Mouse (Mus musculus): Measurements from ENCODE around the gene Fam184a.

The Fam184a gene

DNA sequence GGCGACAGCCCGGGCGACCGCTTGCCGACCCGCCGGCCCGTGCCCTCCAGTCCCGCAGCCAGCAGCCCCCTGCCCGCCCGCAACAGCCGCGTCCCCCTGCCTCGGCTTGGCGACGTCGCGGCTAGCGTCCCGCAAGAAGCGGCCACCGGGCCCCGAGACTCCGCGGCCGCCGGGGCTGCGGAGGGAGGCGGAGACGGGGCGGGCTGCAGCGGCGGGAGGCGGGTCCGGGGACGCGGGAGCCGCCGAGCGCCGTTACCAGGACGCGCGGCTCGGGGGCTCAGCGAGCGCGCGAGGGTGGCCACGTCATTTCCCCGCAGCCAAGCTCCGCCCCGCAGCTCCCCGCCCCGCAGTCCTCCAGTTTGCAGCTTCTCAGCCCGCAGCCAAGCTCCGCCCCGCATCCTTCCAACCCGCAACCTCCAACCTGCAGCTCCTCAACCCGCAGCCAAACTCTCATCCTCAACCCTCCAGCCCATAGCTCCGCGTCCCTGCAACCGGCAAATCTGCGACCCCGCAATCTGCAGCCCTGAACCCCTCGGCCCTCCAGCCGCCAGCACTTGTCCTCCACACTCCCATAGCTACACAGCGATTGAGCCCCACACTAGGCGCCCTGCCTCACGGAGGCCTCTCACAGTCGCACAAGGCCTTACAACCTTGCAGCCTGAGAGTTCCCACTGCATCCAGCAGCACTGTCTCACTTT is at the start of gene Fam184a:
Gene Fam184a (minus strand): TSS at position 169 of the 698 bp plus-strand sequence.
- in situ Hi-C loops (cut with MboI, MseI): no loop called here

DNA sequence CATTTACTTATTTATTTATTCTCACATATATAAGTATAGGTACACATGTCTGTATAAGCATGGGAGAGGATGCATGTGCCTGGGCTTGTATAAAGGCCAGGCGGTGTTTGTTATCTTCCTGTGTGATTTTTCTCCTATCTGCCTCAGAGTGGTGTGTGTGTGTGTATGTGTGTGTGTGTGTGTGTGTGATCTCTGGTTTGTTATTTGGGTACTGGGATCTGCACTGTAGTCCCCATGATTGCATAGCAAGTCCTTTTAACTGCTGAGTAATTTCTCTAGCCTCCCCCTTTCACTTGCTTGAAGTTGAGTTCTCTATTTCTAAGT is 45.3 kb upstream of the Fam184a start:
- in situ Hi-C loops (cut with MboI, MseI): loop anchor here (10.0 kb wide), 1 partner anchor 161 kb away; the partner anchor contains the start of gene Mcm9

DNA sequence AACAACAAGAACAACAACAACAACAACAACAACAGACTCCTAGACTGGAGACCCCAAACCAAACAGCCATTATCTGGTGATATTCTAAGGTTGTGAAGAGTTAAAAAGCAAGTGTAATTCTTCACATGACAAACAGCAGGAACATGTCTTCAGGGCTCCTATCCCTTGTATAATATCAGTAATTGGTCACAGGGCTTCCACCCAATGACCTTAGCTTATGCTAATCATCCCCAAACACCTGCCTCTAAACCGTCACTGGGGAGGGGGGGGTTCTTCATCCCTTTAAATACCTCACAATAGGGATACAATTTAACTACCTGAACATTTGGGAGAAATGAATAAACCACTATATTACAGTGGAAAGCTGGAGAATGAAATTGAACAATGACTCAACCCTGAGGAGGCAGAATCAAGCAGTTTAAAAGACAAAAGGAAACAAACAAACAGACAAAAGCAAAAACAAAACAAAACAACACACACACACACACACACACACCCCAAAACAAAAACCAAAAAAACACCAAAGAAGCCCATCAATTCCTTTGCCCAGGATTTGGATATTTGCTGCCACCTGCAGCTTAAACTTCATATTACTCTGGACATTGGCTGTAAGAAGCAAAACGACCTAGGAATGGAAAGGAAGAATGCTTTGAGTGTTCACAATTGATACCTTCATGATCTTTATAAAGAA is 44.8 kb upstream of the Fam184a start:
- in situ Hi-C loops (cut with MboI, MseI): loop anchor here (10.0 kb wide), 1 partner anchor 161 kb away; the partner anchor contains the start of gene Mcm9

DNA sequence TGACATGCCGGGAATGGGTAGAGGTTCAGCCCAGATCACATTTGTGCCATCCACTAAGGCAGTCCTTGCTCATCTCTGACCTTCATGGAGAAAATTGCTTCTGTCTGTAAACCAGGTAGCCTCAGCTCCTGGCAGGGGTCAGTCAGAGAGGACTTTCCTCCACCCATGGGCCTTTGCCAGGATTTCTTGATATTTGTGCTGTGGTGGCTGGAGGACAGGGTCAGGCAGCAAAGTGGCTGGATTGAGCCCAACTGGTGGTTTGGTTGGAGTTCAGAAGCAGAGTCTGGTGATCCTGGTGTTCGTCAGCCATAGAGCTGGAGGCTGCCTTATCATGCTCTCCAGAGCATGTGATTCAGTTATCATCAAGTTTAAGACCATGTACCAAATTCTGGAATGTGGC is 40.4 kb upstream of the Fam184a start:
- in situ Hi-C loops (cut with MboI, MseI): loop anchor here (10.0 kb wide), 1 partner anchor 156 kb away; the partner anchor contains the start of gene Mcm9

DNA sequence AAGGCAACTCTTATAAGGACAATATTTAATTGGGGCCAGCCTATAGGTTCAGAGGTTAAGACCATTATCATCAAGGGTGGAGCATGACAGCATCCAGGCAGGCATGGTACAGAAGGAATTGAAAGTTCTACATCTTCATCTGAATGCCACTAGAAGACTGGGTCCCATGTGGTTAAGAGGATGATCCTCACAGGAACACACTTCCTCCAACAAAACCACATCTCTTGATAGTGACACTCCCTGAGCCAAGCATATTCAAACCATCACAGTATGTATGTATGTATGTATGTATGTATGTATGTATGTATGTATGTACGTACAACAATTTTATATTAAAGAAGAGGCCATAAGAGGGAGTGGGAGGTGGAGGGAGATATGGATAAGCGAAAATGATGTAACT is 25.7 kb upstream of the Fam184a start:
- in situ Hi-C loops (cut with MboI, MseI): no loop called here

DNA sequence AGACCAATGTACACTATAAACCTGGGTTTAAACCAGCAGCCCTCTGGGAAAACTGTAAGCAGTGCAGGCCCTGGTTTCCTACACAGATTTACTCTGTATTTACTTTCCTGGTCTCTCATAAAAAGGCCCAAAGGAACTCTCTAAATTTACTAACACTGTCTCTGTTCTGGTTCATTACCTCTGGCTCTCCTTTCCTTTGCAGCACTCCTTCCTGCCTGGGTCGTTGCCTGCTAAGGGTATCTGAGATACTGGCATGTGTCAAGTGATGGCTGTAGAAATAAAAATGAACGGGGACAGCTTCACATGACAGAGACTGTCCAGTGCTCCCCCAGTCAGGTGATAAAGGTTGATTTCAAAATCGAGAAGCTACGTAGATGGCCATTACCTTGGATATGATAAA is 21.8 kb upstream of the Fam184a start:
- in situ Hi-C loops (cut with MboI, MseI): no loop called here

DNA sequence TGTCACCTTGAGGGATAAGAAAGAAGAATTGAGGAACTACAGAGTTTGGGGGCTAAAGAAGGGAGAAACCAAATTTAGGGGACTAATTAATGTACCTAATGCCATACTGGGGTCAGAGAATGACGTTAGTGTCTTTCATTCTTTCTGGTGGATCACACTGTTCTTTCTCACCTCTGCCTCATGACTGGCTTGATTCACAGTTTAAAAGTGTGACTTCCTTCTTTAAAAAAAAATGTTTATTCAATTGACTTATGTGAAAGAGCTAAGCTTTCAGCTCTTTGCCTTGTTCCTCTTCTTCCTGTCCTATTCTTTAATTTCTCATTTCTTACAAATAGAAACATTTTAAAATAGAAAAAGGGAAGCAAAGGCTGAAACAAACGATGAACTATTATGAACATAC is 20.6 kb upstream of the Fam184a start:
- in situ Hi-C loops (cut with MboI, MseI): no loop called here

DNA sequence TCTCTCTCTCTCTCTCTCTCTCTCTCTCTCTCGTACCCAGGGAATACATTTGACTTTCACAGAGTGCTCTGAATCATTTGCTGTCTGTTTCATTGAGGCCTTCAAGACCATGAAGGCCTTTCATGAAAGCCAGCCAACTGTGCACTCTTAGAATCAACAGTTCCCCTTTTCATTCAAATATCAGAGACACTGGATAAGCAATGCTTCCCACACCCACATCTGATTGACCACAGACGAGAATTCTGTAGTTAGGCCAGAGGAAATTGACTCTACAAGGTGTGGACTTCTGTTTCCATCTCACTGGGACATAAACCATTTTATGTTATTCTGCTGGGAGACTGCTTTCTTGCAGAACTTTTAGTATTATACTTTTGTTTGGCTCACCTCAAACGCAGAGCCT is 17.8 kb upstream of the Fam184a start:
- in situ Hi-C loops (cut with MboI, MseI): no loop called here

DNA sequence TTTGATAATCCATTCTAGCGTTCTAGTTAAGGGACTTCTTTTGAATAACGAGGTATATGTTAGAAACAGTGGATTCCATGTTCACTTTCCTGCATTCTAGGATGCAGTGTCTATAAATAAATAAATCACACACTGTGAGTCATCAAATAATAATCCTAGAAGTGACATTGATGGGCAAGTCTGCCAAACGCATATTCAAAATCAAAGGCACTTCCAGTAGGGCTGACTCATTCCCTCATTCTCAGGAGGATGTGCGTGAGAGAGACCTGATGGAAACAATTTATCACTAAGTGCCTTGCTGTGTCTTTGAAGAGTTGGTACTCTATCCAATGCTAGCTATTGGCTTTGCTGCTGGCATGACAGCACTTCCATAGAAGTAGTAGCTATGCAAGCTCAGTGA is 14.5 kb upstream of the Fam184a start:
- in situ Hi-C loops (cut with MboI, MseI): no loop called here

DNA sequence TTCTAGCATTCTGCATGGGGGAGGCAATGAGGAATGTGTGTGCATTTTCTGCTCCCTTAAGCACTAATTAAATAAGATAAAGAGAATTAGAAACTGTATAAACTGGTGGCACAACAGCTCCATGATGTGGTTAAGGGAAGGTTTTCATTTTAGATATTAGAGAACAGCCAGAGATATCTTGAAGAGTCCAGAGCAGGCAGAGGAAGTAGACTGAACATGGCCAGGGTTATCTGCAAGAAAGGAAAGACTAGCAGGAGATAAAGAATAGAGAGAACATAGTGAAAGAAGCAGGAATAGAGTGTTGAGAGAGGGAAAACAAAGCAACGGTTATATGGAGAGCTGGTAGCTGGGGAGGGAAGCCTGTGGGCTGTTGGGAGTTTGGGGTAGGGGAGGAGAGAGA is 1.8 kb upstream of the Fam184a start:
- in situ Hi-C loops (cut with MboI, MseI): no loop called here

DNA sequence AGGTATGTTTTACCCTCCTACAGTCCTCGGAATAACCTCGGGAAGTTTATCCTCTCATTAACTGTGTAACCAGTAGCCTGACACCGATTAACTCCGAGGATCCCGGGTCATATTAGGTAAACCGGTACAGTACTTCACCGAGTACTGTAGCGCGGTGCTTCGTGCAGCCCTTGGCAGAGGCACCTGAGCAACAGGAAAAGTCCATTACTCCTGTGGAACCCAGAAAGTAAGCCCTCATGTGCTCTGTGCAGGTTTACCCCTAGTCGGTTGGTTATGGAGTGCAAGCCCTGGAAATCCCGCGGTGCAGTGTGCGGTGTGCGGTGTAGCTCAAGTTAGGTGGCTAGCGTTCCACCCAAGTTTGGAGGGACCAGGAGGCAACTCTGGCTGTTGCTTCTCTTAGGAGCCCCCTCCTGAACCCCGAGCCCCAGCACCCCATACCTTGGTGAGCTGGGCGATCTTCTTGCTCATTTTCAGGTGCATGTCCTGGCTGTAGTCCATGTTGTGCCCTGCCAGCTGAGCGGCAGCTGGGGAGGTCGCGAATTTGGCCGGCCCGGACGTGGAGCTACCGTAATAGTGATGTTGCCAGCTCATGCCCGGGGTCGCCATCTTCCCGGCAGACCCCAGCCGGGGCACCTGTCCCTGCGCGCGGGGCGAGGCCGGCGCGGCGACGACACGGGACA is 508 bp downstream of the Fam184a start:
- in situ Hi-C loops (cut with MboI, MseI): no loop called here

DNA sequence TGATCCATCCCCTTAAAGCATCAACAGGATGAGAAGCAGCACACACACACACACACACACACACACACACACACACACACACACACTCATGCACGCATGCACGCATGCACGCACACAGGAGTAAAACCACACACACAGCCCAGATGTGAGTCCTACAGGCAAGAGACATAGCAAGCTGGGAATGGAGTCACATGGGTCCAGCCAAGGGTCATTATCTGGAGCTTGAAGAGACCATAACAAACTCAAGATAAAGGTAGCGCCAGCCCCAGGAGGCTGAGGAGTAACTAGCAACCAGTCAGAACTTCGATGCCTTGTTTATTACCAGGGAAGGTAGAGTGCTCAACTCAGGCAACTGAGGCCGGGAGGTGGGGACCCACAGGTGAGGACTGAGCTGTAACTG is 4.9 kb downstream of the Fam184a start:
- in situ Hi-C loops (cut with MboI, MseI): no loop called here

DNA sequence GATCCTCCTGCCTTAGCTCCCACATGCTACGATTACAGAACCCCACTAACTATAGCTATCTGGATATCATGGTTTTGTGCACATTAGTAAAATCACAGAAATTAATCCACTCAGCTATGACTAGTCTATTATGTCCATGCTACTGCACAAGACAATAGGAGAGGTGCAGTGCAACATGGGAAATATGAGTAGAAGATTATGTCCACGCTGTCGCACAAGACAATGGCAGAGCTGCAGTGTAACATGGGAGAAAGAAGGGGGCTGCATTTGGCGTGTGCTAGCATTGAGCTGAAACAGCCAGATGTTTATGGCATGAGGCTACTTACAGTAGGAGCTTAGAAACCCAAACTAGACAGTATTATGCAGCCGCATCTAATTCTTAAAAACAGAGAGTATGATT is 8.0 kb downstream of the Fam184a start:
- in situ Hi-C loops (cut with MboI, MseI): no loop called here

DNA sequence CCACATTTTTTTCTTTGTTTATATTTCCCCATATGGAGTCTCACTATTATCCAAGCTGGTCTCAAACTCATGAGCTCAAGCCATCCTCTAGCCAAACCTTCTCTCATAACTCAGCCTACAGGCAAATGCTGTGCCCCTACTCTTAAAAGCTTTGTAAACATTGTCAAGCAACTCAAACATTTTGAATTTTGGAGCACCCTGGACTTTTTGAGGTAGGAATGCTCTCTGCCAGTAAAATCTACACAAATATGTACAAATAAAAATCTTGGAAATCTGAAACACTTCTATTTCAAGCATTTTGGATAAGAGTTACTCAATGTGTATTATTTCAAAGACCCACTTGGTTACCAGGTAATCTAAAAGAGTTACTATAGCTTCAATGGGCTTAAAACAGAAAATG is 10.9 kb downstream of the Fam184a start:
- in situ Hi-C loops (cut with MboI, MseI): no loop called here

DNA sequence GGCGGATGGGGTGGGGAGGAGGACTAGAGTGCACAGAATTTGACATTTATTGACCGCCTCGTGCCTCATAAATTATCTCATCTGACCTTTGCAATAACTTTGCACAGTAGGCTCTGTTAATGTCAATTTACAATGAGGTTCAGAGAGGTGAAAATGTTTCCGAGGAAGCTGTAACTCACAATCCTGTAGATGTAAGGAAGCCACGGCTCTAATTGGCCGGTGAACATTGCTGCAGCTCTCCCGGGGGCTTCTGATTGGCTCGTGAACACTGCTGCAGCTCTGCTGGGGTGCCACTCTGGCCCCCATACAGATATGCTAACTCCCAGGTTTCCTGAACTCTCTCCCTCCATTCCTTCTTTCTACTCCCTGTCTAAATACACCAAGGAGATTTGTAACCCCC is 12.1 kb downstream of the Fam184a start:
- in situ Hi-C loops (cut with MboI, MseI): no loop called here

DNA sequence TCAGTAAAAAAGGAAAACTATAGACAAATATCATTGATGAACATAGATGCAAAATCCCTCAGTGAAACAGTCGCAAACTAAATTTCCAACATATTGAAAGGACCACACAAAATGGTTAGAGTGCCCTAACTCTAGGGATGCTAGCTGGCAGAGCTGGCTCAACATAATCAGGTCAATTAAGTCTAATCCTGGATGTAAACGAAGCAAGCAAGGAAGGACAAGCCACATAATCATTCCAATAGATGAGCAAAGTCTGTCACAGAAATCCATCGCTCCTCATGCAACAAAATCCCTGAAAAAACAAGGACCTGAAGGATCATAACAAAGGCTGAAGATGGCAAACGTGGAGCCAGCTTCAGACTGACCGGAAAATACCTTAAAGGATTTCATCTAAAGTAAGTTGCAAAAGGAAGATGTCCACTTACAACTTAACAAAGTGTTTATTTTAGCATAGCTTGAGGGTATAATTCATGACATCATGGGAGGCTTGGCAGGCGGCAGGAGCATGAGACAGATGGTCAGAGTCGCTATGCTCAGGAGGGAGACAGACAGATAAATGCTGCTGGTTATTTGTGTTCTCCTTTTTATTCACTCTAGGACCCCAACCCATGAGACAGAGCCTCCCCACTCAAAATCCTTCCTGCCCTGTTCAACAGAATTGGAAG is 15.6 kb downstream of the Fam184a start:
- in situ Hi-C loops (cut with MboI, MseI): no loop called here

DNA sequence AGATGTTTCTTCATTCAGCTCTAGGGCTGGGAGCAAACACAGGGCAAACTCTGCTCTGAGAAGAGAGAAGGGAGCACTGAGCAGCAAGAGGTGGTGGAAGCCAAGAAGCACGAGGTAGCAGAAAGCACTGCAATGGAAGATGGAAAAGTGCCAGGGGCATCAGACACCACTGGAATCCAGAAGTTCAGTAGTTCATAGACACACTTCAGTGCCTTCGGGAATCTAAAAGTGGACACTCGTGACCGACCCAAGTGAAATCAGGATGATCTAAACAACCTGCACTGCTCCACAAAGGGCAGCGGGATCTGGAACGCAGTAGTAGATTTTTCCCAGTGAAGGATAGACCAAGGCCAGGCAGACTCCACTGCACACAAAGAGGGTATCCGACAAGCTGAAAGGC is 18.6 kb downstream of the Fam184a start:
- in situ Hi-C loops (cut with MboI, MseI): no loop called here

DNA sequence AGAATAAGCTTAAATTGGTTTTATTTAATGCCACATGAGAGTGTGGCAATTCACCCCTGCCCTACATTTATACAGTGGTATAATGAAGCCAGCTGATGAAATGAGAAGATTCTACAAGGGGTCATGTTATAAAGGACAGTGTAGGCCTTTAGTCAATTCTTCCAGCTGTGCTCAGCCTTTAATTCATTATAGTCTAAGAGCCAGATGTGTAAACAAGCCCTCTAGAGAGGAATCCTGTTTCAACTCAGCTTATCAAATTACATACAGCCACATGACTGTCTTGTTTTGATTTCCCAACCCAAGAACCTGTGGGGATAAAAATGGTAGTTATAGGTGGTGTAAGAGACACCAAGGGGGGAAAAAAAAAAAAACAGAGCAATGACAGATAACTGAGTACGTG is 22.0 kb downstream of the Fam184a start:
- in situ Hi-C loops (cut with MboI, MseI): no loop called here

DNA sequence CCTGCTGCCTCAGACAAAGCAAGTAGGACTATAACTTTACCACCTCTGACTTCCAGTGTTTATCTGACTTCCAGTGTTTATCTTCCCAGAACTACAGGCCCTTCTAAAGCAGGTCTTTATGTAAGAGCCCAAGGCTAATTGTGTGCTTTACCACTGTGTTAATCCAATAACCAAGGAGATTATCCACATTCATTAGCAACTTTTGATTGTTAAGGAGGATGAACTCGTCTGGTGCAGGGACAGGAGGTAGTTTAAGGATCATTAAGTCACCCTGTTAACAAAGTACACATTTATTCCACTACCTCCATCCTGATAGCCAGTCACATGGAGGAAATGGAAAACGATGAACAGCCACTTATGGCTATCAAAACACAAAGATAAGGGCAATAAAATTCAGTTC is 25.6 kb downstream of the Fam184a start:
- in situ Hi-C loops (cut with MboI, MseI): no loop called here

DNA sequence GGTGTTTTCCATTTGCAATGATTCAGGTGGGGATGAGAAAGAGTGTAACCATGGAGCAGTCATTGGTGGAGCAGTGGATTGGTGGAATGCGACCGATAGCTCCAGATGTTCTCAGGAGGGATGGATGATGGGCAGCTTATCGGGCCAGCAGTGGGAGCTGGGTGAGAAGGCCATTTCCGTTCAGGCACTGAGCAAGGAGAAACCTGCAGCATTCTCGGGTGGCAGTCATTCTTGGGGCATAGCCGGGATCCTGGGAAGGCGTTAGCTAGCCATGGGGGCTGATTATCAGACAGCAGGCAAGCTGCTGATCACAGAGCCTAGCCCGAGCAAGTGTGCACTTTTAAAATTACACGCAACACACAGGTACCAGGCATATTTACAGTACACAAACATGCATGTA is 46.4 kb downstream of the Fam184a start:
- in situ Hi-C loops (cut with MboI, MseI): no loop called here

DNA sequence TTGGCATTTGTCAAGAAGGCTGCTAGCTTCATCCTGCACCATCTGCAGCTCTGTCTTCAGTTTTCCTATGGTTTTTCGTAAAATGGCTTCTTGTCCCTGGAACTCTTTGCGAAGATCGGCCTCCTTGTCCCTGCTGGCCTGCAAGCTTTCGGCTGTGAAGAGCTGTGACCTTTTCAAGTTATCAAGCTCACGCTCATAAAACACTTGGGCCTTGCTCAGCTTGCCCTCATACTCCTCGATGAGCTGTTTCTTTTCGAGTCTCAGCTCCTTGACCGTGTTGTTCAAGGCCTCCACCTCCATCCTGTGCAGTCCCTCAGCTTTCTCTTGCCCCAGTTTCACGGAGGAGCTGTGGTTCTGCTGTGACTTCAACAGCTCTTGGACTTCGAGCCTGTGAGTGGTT is 52.4 kb downstream of the Fam184a start:
- in situ Hi-C loops (cut with MboI, MseI): no loop called here

DNA sequence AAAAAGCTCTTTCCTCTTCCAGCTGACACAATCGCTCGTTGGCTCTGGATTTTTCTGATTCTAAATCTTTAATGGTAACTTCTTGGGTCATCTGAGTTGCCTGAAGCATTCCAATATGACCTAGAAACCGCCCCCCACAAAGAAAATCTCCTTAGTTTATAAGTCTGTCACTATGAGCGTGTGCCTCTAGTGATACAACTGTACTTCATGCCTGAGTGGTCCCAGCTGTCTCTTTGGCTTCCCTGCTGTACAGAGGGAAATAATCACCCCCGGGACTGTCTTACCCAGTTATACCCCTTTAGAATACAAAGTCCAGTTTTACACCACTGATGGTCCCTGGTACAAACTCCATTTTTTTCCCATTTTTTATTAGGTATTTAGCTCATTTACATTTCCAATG is 56.2 kb downstream of the Fam184a start:
- in situ Hi-C loops (cut with MboI, MseI): no loop called here
